Mouse (Mus musculus): ENCODE data around the gene Hist1h1b.

GRCm38 (mm10) chr13:21751417-21751816 is 29.0 kb downstream of the Hist1h1b start:
- no peak for TF ChIP-seq POLR2A (IDR thresholded peaks at IDR 0.05; ENCODE audit: borderline replicate concordance, extremely low read depth, insufficient read depth, insufficient read length, poor library complexity, severe bottlenecking)
- no peak for TF ChIP-seq CTCF (IDR thresholded peaks at IDR 0.05; ENCODE audit: borderline replicate concordance, extremely low read depth, insufficient read depth, insufficient read length)

Measured in brain, embryonic 14.5 days (tissue).